Mouse (Mus musculus) lung, postnatal 0 days (tissue): Measurements from ENCODE around the gene Nf2.

Source experiments
- CTCF ChIP-seq: IDR thresholded peaks from 2 replicates; pipeline ENCODE4 v1.5.1; 2016; ENCODE audit warnings: antibody characterized with exemption, mild to moderate bottlenecking
- EP300 ChIP-seq: IDR thresholded peaks from 2 replicates; pipeline ENCODE4 v1.6.1; 2016; ENCODE audit warnings: antibody characterized with exemption, mild to moderate bottlenecking, control low read depth

DNA sequence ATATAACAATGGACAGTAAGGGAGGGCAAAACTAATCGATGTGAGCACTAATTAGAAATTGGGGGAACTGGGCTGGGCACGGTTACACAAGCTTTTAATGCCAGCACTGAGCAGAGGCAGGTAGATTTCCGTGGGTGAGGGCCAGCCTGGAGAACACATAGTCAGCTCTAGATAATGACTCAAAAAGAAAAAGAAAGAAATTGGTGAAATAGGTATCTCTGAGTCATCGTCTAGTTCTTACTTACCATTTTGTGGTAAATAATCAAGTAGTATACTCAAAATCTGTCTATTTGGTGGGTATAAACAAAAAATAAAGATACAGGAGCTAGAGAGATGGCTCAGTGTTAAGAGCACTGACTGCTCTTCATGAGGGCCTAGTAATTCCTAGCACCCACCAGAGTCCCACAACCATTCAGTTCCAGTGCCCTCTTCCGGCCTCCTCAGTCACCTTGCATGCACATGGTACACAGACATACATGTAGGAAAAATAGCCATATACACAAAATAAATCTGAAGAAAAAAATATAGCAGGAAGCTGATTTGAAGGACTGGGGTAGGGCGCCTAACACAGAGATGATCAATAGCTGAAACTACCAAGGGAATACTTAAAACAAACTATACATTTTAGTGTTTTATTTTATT lies 44.3 kb downstream of the Nf2 start:
- TF ChIP-seq CTCF, result no peak
- no peak for TF ChIP-seq EP300
